Mouse (Mus musculus) stomach, embryonic 16.5 days (tissue): Measurements from ENCODE around the gene Dnajb4. TPM values are rescaled to one million over a fixed set of nuclear protein-coding genes. Genes with fewer than 3 reads are reported as not detected.
"Not testable (repeated sequence)": the region's sequence is repeated elsewhere in the genome, so short reads cannot be mapped to it uniquely, and the experiment has no call there.

Source experiments
- ATAC-seq: fragments of 200-750 bp; cut with Nextera tagmentation; 2 replicates; pipeline ENCODE4 v1.8.0; 2017; ENCODE audit warnings: moderate number of reproducible peaks, moderate TSS enrichment; ENCODE audit not compliant: insufficient read depth, low FRiP score
- H3K27ac ChIP-seq: fragments of 300-500 bp; sonication (generic); 2 replicates; pipeline ENCODE4 v1.5.1; 2014; ENCODE audit warnings: low read length
- H3K27me3 ChIP-seq: fragments of 300-500 bp; sonication (generic); 2 replicates; pipeline ENCODE4 v1.6.1; 2014; ENCODE audit warnings: low read length, control low read depth, mixed read lengths; ENCODE audit not compliant: control insufficient read depth, insufficient read depth
- H3K36me3 ChIP-seq: fragments of 300-500 bp; sonication (generic); 2 replicates; pipeline ENCODE4 v1.6.1; 2014; ENCODE audit warnings: low read length; ENCODE audit not compliant: control insufficient read depth, insufficient read depth
- H3K4me1 ChIP-seq: fragments of 300-500 bp; sonication (generic); 2 replicates; pipeline ENCODE4 v1.6.1; 2014; ENCODE audit warnings: low read length, control low read depth, mixed read lengths; ENCODE audit not compliant: control insufficient read depth, insufficient read depth
- H3K4me2 ChIP-seq: fragments of 300-500 bp; sonication (generic); 2 replicates; pipeline ENCODE4 v1.6.1; 2014; ENCODE audit warnings: low read depth, low read length, mixed read lengths
- H3K4me3 ChIP-seq: fragments of 300-500 bp; sonication (generic); replicated peaks from 2 replicates; pipeline ENCODE4 v1.5.1; 2014; ENCODE audit warnings: mild to moderate bottlenecking, low read length
- H3K9ac ChIP-seq: fragments of 300-500 bp; sonication (generic); 2 replicates; pipeline ENCODE4 v1.6.1; 2014; ENCODE audit warnings: low read length
- H3K9me3 ChIP-seq: fragments of 300-500 bp; sonication (generic); replicated peaks from 2 replicates; pipeline ENCODE4 v1.6.1; 2016; ENCODE audit warnings: low read length, control low read depth; ENCODE audit not compliant: control insufficient read depth
- WGBS: fragments of 180-500 bp; shearing (Covaris S2); extraction: QIAGEN DNeasy Blood & Tissue Kit; methylation state at CpG from one replicate; pipeline ENCODE4 v1.1.7; 2014; 5-methylcytosine and 5-hydroxymethylcytosine counted together
- polyA plus RNA-seq: library from polyadenylated mRNA; unstranded; fragments of >200 nt; fragmentation: Nextera tagmentation; extraction: Ambion mirVana; gene quantifications from 2 replicates; pipeline ENCODE4 v1.2.1, GENCODE M21; 2015

Dnajb4 gene
- polyA plus RNA-seq, 1 experiment from 2014 or later, result 39.8 TPM

DNA sequence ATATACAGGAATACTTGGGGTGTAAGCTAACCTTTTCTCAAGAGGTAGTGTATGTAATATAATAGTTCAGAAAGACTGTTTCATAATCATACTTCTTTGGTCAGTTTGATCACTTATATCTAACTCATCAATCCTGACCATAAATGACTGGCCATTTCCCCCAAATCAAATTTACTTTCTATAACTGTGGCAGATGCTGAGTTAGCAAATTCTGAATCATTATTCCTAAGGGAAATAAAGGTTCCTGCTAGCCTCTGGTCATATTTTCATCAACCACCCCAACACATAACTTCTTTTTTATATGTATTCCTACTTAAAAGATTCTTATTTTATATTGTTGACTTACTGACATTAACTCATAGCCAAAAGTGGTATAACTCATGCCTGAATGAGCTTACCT, 7.2 kb downstream of the Dnajb4 start:
- Histone ChIP-seq H3K4me3 (no peak overlapping the region), H3K9me3 (no peaks in the 10 kb centered on the region), H3K27ac (no peak overlapping the region), H3K9ac (no peak overlapping the region), H3K4me1 (0 out of 2 replicates have a peak, but pooled peaks cover 3% of the 10 kb centered on the region), H3K4me2 (no peak overlapping the region), H3K27me3 (no peaks in the 10 kb centered on the region), H3K36me3 (no peaks in the 10 kb centered on the region)
- no peak for ATAC-seq

DNA sequence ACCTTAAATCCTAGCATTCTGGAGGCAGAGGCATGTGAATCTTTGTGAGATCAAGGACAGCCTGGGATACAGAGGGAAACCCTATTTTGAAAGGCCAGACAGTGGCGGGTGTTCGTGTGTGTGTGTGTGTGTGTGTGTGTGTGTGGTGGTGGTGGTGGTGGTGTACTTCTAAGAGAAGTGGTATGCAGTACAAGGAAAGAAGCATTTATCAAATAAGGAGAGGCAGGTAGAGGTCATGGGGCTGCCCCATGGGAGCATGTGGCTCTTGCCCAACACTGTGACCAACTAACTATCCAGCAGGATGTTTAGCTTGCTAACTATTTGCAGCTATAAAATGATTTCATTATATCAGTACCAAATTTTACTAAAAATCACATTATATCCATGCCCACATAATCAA, 8.5 kb downstream of the Dnajb4 start:
- Histone ChIP-seq H3K27me3 (no peaks in the 10 kb centered on the region), H3K4me2 (no peak overlapping the region), H3K36me3 (no peaks in the 10 kb centered on the region), H3K4me3 (no peak overlapping the region), H3K27ac (no peak overlapping the region), H3K9ac (no peak overlapping the region), H3K9me3 (no peaks in the 10 kb centered on the region), H3K4me1 (0 out of 2 replicates have a peak, but pooled peaks cover 3% of the 10 kb centered on the region)
- no peak for ATAC-seq
- 68% methylated on average over 2 of the region's 2 CpGs for WGBS

DNA sequence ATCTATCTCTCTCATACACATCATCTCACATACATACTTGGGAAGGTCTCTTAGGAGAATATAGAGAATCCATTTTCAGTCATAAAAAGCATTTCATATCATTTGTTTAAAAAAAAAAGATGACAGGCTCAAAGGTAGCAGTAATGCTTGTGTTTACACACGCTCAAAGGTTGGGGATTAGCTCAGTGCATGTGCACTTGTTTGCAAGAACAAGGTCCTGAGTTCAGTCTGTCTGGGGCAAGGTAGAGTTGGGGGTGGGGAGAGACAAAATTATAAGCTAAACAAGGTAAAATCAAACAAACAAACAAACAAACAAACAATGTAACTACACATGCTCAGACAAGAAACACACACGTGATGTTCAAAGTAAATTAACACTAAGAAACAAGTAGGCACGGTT, 8.9 kb downstream of the Dnajb4 start:
- Histone ChIP-seq H3K4me3 (no peak overlapping the region), H3K4me1 (0 out of 2 replicates have a peak, but pooled peaks cover 3% of the 10 kb centered on the region), H3K36me3 (no peaks in the 10 kb centered on the region), H3K27me3 (no peaks in the 10 kb centered on the region), H3K9me3 (no peaks in the 10 kb centered on the region), H3K9ac (no peak overlapping the region), H3K4me2 (no peak overlapping the region), H3K27ac (no peak overlapping the region)
- no peak for ATAC-seq
- 71% methylated on average over 3 of the region's 3 CpGs for WGBS

DNA sequence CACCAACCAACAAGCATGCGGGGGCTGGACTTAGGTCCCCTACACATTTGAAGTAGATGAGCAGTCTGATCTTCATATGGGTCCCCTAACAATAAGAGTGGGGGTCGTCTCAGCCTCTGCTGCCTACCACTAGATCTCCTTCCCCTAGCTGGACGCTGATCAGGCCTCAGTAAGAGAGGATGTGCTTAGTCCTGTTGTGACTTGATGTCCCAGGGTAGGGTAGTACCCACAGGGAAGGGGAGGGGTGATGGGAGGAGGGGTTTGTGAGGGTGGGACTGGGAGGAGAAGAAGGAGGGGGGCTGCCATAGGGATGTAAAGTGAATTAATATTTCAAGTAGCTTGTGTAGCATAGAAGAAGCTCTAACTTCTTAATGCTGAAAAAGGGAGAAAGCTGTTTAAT, 11.0 kb downstream of the Dnajb4 start:
- H3K9ac ChIP-seq, result no peak overlapping the region
- 56% methylated on average over 3 of the region's 3 CpGs for WGBS
- no peaks in the 10 kb centered on the region for H3K9me3 ChIP-seq
- no peak overlapping the region for H3K4me3 ChIP-seq
- no peaks in the 10 kb centered on the region for H3K36me3 ChIP-seq
- H3K27me3 ChIP-seq, result no peaks in the 10 kb centered on the region
- no peak overlapping the region for H3K4me2 ChIP-seq
- 0 out of 2 replicates have a peak, but pooled peaks cover 3% of the 10 kb centered on the region for H3K4me1 ChIP-seq
- no peak overlapping the region for H3K27ac ChIP-seq
- ATAC-seq, result no peak

DNA sequence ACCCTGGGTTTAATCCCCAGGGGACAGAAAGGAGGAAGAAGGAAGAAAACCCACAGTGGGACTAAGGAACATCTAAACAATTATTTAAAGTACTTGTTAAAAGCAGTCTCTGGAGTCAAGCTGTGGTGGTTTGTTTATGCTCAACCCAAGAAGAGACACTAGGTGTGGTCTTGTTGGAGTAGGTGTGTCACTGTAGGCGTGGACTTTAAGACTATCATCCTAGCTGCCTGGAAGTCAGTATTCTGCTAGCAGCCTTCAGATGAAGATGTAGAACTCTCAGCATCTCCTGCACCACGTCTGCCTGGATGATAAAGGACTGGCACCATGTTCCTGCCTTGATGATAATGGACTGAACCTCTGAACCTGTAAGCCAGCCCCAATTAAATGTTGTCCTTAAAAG, 12.9 kb downstream of the Dnajb4 start:
- 37% methylated on average over 2 of the region's 2 CpGs for WGBS
- H3K4me2 ChIP-seq, H3K27me3 ChIP-seq, ATAC-seq, H3K36me3 ChIP-seq, H3K9me3 ChIP-seq, H3K4me3 ChIP-seq, H3K9ac ChIP-seq, H3K4me1 ChIP-seq, H3K27ac ChIP-seq: not testable (repeated sequence)

DNA sequence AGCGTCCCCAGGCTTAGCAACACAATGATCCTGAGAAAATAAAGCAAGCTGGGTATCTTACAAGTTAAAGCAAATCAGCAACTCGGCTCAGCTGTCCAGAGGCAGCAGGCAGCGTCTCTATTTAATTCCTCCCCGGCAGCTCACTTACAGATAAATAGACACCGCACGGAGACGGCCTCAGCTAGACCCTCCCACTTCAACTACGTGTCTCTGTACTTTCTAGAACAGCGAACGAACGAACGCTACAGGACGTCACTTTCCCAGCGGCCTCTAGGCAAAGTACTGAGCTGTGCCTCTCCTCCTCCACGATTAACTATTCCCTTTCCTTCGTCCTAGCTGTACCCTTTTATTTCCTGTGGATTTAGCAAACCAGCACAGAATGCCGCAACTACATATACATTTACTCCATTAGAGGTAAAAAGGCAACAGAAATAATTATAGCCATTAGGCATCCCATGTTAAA, 16.4 kb downstream of the Dnajb4 start:
- H3K36me3 ChIP-seq, result no peaks in the 10 kb centered on the region
- under 1% methylated on average over 17 of the region's 17 CpGs for WGBS
- ATAC-seq, result peak; percentile 99
- no peaks in the 10 kb centered on the region for H3K9me3 ChIP-seq
- H3K4me2 ChIP-seq, result peak overlapping the region; percentile 62
- no peaks in the 10 kb centered on the region for H3K27me3 ChIP-seq
- peak overlapping the region; percentile 70 for H3K4me3 ChIP-seq
- H3K27ac ChIP-seq, result peak overlapping the region; percentile 89
- H3K9ac ChIP-seq, result peak overlapping the region; percentile 66
- peaks cover 9% of the 10 kb centered on the region for H3K4me1 ChIP-seq

DNA sequence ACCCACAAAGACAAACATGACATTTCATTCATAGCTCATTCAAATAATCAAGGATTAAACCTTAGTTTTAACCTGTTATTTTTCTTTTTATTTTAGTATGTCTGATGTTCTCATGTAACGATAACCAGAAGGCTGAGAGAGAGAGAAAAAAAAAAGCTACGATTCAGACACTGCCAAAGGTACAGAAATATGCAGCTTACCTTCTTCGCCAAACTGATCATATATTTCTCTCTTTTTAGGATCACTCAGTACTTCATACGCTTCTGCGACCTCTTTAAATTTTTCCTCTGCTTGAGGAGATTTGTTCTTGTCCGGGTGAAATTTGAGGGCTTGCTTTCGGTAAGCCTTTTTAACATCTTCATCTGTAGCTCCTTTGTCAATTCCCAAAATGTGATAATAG, 16.9 kb downstream of the Dnajb4 start:
- H3K36me3 ChIP-seq, result no peaks in the 10 kb centered on the region
- peak overlapping the region; percentile 66 for H3K9ac ChIP-seq
- ATAC-seq, result no peak
- no peaks in the 10 kb centered on the region for H3K9me3 ChIP-seq
- H3K4me3 ChIP-seq, result peak overlapping the region; percentile 70
- peak overlapping the region; percentile 89 for H3K27ac ChIP-seq
- peak overlapping the region; percentile 62 for H3K4me2 ChIP-seq
- 2% methylated on average over 7 of the region's 7 CpGs for WGBS
- H3K4me1 ChIP-seq, result peaks cover 9% of the 10 kb centered on the region
- no peaks in the 10 kb centered on the region for H3K27me3 ChIP-seq

DNA sequence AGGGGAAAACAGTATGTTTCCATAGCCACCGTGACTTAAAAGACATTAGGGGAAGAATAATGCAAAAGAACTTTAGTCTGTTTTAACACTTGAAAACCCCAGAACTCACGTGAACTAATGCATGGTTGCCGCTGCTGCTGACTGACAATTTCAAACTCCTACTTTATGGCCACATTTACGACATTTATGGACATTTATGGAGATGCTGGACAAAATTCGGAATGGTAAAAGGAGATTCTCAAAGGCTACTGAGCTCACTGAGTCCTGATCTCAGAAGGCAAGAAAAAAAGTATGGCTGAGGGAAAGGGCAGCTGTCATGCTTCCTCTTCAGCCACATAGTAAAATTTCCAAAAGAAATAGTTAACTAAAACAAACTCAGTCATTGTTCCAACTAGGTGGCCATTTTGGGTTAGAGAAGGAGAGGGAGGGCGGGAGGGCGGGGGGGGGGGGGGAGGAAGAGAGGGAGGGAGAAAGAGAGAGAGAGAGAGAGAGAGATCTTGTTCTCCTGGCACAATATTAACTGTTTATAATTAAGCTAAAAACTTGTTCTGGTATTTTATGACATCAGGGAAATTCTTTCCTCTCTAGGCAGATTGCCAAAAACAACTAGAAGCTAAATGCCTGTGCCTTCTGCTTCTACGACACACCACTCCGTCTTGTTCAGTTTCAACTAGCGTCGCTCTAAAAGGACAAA, 17.7 kb downstream of the Dnajb4 start:
- 8% methylated on average over 10 of the region's 11 CpGs for WGBS
- Histone ChIP-seq H3K36me3 (no peaks in the 10 kb centered on the region), H3K27ac (peak overlapping the region; percentile 95), H3K9me3 (no peaks in the 10 kb centered on the region), H3K9ac (peak overlapping the region; percentile 68), H3K4me2 (peak overlapping the region; percentile 60), H3K27me3 (no peaks in the 10 kb centered on the region), H3K4me3 (peak overlapping the region; percentile 52), H3K4me1 (peaks cover 9% of the 10 kb centered on the region)
- ATAC-seq, result no peak; the same call in 1 of the 2 replicates

DNA sequence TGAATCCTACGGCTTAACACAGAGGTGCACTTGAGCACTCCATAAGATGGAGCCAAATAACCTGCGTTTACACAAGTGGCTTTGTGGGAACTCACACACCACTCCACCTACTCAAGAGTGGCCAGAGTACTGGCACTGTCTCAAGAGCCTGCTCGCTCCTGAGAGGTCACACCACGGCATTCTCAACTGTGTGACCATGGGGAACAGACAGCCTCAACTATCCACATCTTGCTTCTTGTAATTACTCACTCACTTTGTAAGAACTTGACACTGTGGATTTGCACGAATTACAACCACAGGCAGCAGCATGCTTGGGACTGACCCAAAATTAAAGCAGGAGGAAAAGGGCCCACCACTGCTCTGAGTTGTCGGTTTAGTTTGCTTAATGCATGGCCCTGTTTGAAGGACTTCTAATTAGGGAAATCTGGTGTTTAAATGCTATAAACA, 18.3 kb downstream of the Dnajb4 start:
- H3K36me3 ChIP-seq, result no peaks in the 10 kb centered on the region
- H3K9me3 ChIP-seq, result no peaks in the 10 kb centered on the region
- ATAC-seq, result peak; percentile 65
- H3K4me1 ChIP-seq, result peaks cover 9% of the 10 kb centered on the region
- H3K27me3 ChIP-seq, result no peaks in the 10 kb centered on the region
- H3K9ac ChIP-seq, result peak overlapping the region; percentile 68
- peak overlapping the region; percentile 52 for H3K4me3 ChIP-seq
- H3K4me2 ChIP-seq, result peak overlapping the region; percentile 60
- 5% methylated on average over 6 of the region's 6 CpGs for WGBS
- H3K27ac ChIP-seq, result peak overlapping the region; percentile 95
